Mouse (Mus musculus) heart, postnatal 0 days (tissue): ENCODE results near the gene Zfp940. TPM values are rescaled to one million over a fixed set of nuclear protein-coding genes. Genes with fewer than 3 reads are reported as not detected.

Source experiments
- ATAC-seq: fragments of 200-750 bp; cut with Nextera tagmentation; 2 replicates; pipeline ENCODE4 v1.8.0; 2017; ENCODE audit warnings: low read depth, moderate number of reproducible peaks, moderate library complexity; ENCODE audit not compliant: insufficient read depth
- DNase-seq: peaks from one replicate; pipeline ENCODE4 v3.0.0-alpha.2; 2016; ENCODE audit warnings: low spot score
- H3K27ac ChIP-seq: fragments of 300-500 bp; sonication (generic); 2 replicates; pipeline ENCODE4 v1.5.1; 2014; ENCODE audit warnings: low read depth, mild to moderate bottlenecking
- H3K27me3 ChIP-seq: fragments of 300-500 bp; sonication (generic); 2 replicates; pipeline ENCODE4 v1.6.1; 2014; ENCODE audit warnings: low read length, mixed read lengths; ENCODE audit not compliant: control insufficient read depth, insufficient read depth
- H3K36me3 ChIP-seq: fragments of 300-500 bp; sonication (generic); replicated peaks from 2 replicates; pipeline ENCODE4 v1.6.1; 2014; ENCODE audit warnings: low read length, mixed read lengths; ENCODE audit not compliant: control insufficient read depth, insufficient read depth
- H3K4me1 ChIP-seq: fragments of 300-500 bp; sonication (generic); 2 replicates; pipeline ENCODE4 v1.6.1; 2014; ENCODE audit warnings: antibody characterized with exemption; ENCODE audit not compliant: control insufficient read depth, insufficient read depth
- H3K4me2 ChIP-seq: fragments of 300-500 bp; sonication (generic); 2 replicates; pipeline ENCODE4 v1.6.1; 2014; ENCODE audit warnings: low read depth, mild to moderate bottlenecking, low read length, moderate library complexity
- H3K4me3 ChIP-seq: fragments of 300-500 bp; sonication (generic); 2 replicates; pipeline ENCODE4 v1.5.1; 2014; ENCODE audit warnings: low read depth, low read length
- H3K9ac ChIP-seq: fragments of 300-500 bp; sonication (generic); replicated peaks from 2 replicates; pipeline ENCODE4 v1.6.1; 2014; ENCODE audit warnings: low read depth, low read length, mixed read lengths
- H3K9me3 ChIP-seq: fragments of 300-500 bp; sonication (generic); replicated peaks from 2 replicates; pipeline ENCODE4 v1.6.1; 2016; ENCODE audit warnings: low read length; ENCODE audit not compliant: control insufficient read depth
- CTCF ChIP-seq: IDR thresholded peaks from 2 replicates; pipeline ENCODE4 v1.5.1; 2016; ENCODE audit warnings: antibody characterized with exemption, control low read depth, low read depth
- EP300 ChIP-seq: IDR thresholded peaks from 2 replicates; pipeline ENCODE4 v1.6.1; 2016; ENCODE audit warnings: antibody characterized with exemption, low read depth
- WGBS: fragments of 180-500 bp; shearing (Covaris S2); extraction: QIAGEN DNeasy Blood & Tissue Kit; methylation state at CpG from one replicate; pipeline ENCODE4 v1.1.7; 2014; 5-methylcytosine and 5-hydroxymethylcytosine counted together
- polyA plus RNA-seq: library from polyadenylated mRNA; unstranded; fragments of >200 nt; fragmentation: Nextera tagmentation; extraction: Ambion mirVana; gene quantifications from 2 replicates; pipeline ENCODE4 v1.2.1, GENCODE M21; 2015
- total RNA-seq: library from RNA; depleted of rRNA; stranded (reverse); fragments of >200 nt; gene quantifications from 2 replicates; pipeline ENCODE4 v1.2.3, GENCODE M21; 2014; ENCODE audit warnings: low replicate concordance

Zfp940 gene
- total and polyA plus RNA-seq, 2 experiments from 2014 or later: 0.55 to 2.7 TPM

- H3K4me2 ChIP-seq: peak within 1 kb of the TSS; percentile 96
- peaks cover 17% of the 10 kb centered on the region for H3K4me1 ChIP-seq
- no peak for TF ChIP-seq EP300
- TF ChIP-seq CTCF: no peak; the same call in 1 of the 2 replicates
- no peaks in the 10 kb centered on the region for H3K36me3 ChIP-seq
- ATAC-seq (peak; percentile 94), DNase-seq (peak; percentile 98)
- H3K9ac ChIP-seq: peak within 1 kb of the TSS; percentile 65
- H3K27me3 ChIP-seq: no peaks in the 10 kb centered on the region
- H3K27ac ChIP-seq: peak within 1 kb of the TSS; percentile 81
- H3K9me3 ChIP-seq: no peaks in the 10 kb centered on the region
- WGBS: under 1% methylated on average over 26 of the region's 26 CpGs
- peak within 1 kb of the TSS; percentile 75 for H3K4me3 ChIP-seq
Observed at GRCm38 (mm10) chr7:29815910-29816429, 37.5 kb downstream of the Zfp940 start, which contains the start of gene Zfp790. Gene Zfp790, plus strand, starts transcription at chr7:29816114.

GRCm38 (mm10) chr7:29815061-29815784, 38.2 kb downstream of the Zfp940 start:
- Histone ChIP-seq H3K4me3 (peak overlapping the region; percentile 75), H3K36me3 (no peaks in the 10 kb centered on the region), H3K9ac (peak overlapping the region; percentile 65), H3K4me1 (peaks cover 17% of the 10 kb centered on the region), H3K27me3 (no peaks in the 10 kb centered on the region), H3K4me2 (peak overlapping the region; percentile 96), H3K27ac (peak overlapping the region; percentile 81), H3K9me3 (no peaks in the 10 kb centered on the region)
- DNase-seq: peak; percentile 20
- TF ChIP-seq EP300: no peak
- ATAC-seq: 0 out of 2 replicates have a peak, but pooled peaks have one; percentile 3
- WGBS: 2% methylated on average over 12 of the region's 12 CpGs

- ATAC-seq (no peak), DNase-seq (no peak)
- 84% methylated on average over 2 of the region's 2 CpGs for WGBS
- Histone ChIP-seq H3K4me1 (peaks cover 14% of the 10 kb centered on the region), H3K27ac (no peak overlapping the region), H3K36me3 (no peaks in the 10 kb centered on the region), H3K4me2 (no peak overlapping the region), H3K27me3 (no peaks in the 10 kb centered on the region), H3K4me3 (no peak overlapping the region), H3K9ac (no peak overlapping the region), H3K9me3 (no peaks in the 10 kb centered on the region)
- TF ChIP-seq EP300: no peak
- TF ChIP-seq CTCF: no peak
Observed at GRCm38 (mm10) chr7:29814381-29814780, 39.1 kb downstream of the Zfp940 start.

- H3K4me2 ChIP-seq: no peak overlapping the region
- no peak overlapping the region for H3K9ac ChIP-seq
- H3K27ac ChIP-seq: no peak overlapping the region
- DNase-seq (no peak), ATAC-seq (no peak)
- H3K4me1 ChIP-seq: peaks cover 11% of the 10 kb centered on the region; the same call in 1 of the 2 replicates
- no peaks in the 10 kb centered on the region for H3K9me3 ChIP-seq
- H3K36me3 ChIP-seq: no peaks in the 10 kb centered on the region
- H3K4me3 ChIP-seq: no peak overlapping the region
- no peaks in the 10 kb centered on the region for H3K27me3 ChIP-seq
- WGBS: 94% methylated on average over 1 of the region's 1 CpGs
- TF ChIP-seq EP300 (no peak), CTCF (no peak)
Observed at GRCm38 (mm10) chr7:29812244-29812643, 41.2 kb downstream of the Zfp940 start.

- no peaks in the 10 kb centered on the region for H3K4me1 ChIP-seq
- DNase-seq: no peak
- H3K9me3 ChIP-seq: no peaks in the 10 kb centered on the region
- H3K4me3 ChIP-seq: no peak overlapping the region
- 61% methylated on average over 5 of the region's 5 CpGs for WGBS
- TF ChIP-seq EP300: no peak
- no peak for TF ChIP-seq CTCF
- no peak for ATAC-seq
- H3K4me2 ChIP-seq: no peak overlapping the region
- no peak overlapping the region for H3K9ac ChIP-seq
- H3K27me3 ChIP-seq: no peaks in the 10 kb centered on the region
- H3K36me3 ChIP-seq: no peaks in the 10 kb centered on the region
- peak overlapping the region; percentile 50; the same call in 1 of the 2 replicates for H3K27ac ChIP-seq
Observed at GRCm38 (mm10) chr7:29807046-29807445, 46.4 kb downstream of the Zfp940 start.
